Mouse (Mus musculus) hindbrain, embryonic 16.5 days (tissue): ENCODE data around the gene Uqcc2. TPM values are rescaled to one million over a fixed set of nuclear protein-coding genes. Genes with fewer than 3 reads are reported as not detected.

Experiments used
- ATAC-seq: fragments of 200-750 bp; cut with Nextera tagmentation; 2 replicates; pipeline ENCODE4 v1.8.0; 2017; ENCODE audit warnings: moderate TSS enrichment, moderate library complexity
- H3K27ac ChIP-seq: fragments of 300-500 bp; sonication (generic); 2 replicates; pipeline ENCODE4 v1.5.1; 2014; ENCODE audit warnings: low read depth, mild to moderate bottlenecking, control low read depth, low read length, moderate library complexity
- H3K27me3 ChIP-seq: fragments of 300-500 bp; sonication (generic); replicated peaks from 2 replicates; pipeline ENCODE4 v1.6.1; 2014; ENCODE audit warnings: low read length; ENCODE audit not compliant: control insufficient read depth, insufficient read depth
- H3K36me3 ChIP-seq: fragments of 300-500 bp; sonication (generic); 2 replicates; pipeline ENCODE4 v1.6.1; 2014; ENCODE audit warnings: mild to moderate bottlenecking, low read length, moderate library complexity, mixed read lengths; ENCODE audit not compliant: control insufficient read depth, insufficient read depth
- H3K4me1 ChIP-seq: fragments of 300-500 bp; sonication (generic); 2 replicates; pipeline ENCODE4 v1.6.1; 2014; ENCODE audit warnings: low read depth, low read length; ENCODE audit not compliant: control insufficient read depth, insufficient read depth
- H3K4me2 ChIP-seq: fragments of 300-500 bp; sonication (generic); 2 replicates; pipeline ENCODE4 v1.6.1; 2014; ENCODE audit warnings: mild to moderate bottlenecking, low read length, control low read depth, moderate library complexity
- H3K4me3 ChIP-seq: fragments of 300-500 bp; sonication (generic); 2 replicates; pipeline ENCODE4 v1.5.1; 2014; ENCODE audit warnings: mild to moderate bottlenecking, low read length, control low read depth, moderate library complexity
- H3K9ac ChIP-seq: fragments of 300-500 bp; sonication (generic); 2 replicates; pipeline ENCODE4 v1.6.1; 2014; ENCODE audit warnings: low read depth, mild to moderate bottlenecking, control low read depth, low read length, moderate library complexity
- H3K9me3 ChIP-seq: fragments of 300-500 bp; sonication (generic); 2 replicates; pipeline ENCODE4 v1.6.1; 2014; ENCODE audit warnings: mild to moderate bottlenecking, low read length, moderate library complexity; ENCODE audit not compliant: control insufficient read depth
- WGBS: fragments of 180-500 bp; shearing (Covaris S2); extraction: QIAGEN DNeasy Blood & Tissue Kit; methylation state at CpG from one replicate; pipeline ENCODE4 v1.1.7; 2014; 5-methylcytosine and 5-hydroxymethylcytosine counted together
- polyA plus RNA-seq: library from polyadenylated mRNA; unstranded; fragments of >200 nt; fragmentation: Nextera tagmentation; extraction: Ambion mirVana; gene quantifications from 2 replicates; pipeline ENCODE4 v1.2.1, GENCODE M21; 2015

Uqcc2 gene
- polyA plus RNA-seq, 1 experiment from 2014 or later = 396 TPM

GRCm38 (mm10) chr17:27173715-27174114 is 40.0 kb upstream of the Uqcc2 start:
- H3K27ac ChIP-seq = no peak overlapping the region
- WGBS = 72% methylated on average over 3 of the region's 3 CpGs

GRCm38 (mm10) chr17:27172459-27172858 is 38.7 kb upstream of the Uqcc2 start:
- Histone ChIP-seq H3K27ac (no peak overlapping the region), H3K4me2 (no peak overlapping the region), H3K36me3 (no peaks in the 10 kb centered on the region), H3K4me1 (peaks cover 14% of the 10 kb centered on the region), H3K4me3 (no peak overlapping the region), H3K9me3 (no peaks in the 10 kb centered on the region), H3K27me3 (no peaks in the 10 kb centered on the region), H3K9ac (no peak overlapping the region)
- 77% methylated on average over 9 of the region's 9 CpGs for WGBS
- ATAC-seq = no peak

More at GRCm38 (mm10) chr17:27173715-27174114, 40.0 kb upstream of the Uqcc2 start:
- no peak overlapping the region for H3K4me3 ChIP-seq
- no peak overlapping the region for H3K4me2 ChIP-seq
- H3K4me1 ChIP-seq = peaks cover 12% of the 10 kb centered on the region
- H3K9ac ChIP-seq = no peak overlapping the region
- H3K27me3 ChIP-seq = no peaks in the 10 kb centered on the region
- no peaks in the 10 kb centered on the region for H3K36me3 ChIP-seq
- no peak for ATAC-seq
- H3K9me3 ChIP-seq = no peaks in the 10 kb centered on the region

GRCm38 (mm10) chr17:27171121-27171520 is 37.4 kb upstream of the Uqcc2 start:
- no peaks in the 10 kb centered on the region for H3K36me3 ChIP-seq
- ATAC-seq = no peak
- no peaks in the 10 kb centered on the region for H3K27me3 ChIP-seq
- H3K4me2 ChIP-seq = no peak overlapping the region
- H3K27ac ChIP-seq = no peak overlapping the region
- 79% methylated on average over 5 of the region's 5 CpGs for WGBS
- H3K9me3 ChIP-seq = no peaks in the 10 kb centered on the region
- no peak overlapping the region for H3K4me3 ChIP-seq
- no peak overlapping the region for H3K9ac ChIP-seq
- peaks cover 13% of the 10 kb centered on the region for H3K4me1 ChIP-seq

- Histone ChIP-seq H3K4me2 (no peak overlapping the region), H3K27me3 (no peaks in the 10 kb centered on the region), H3K9me3 (no peaks in the 10 kb centered on the region), H3K27ac (no peak overlapping the region), H3K4me3 (no peak overlapping the region), H3K36me3 (no peaks in the 10 kb centered on the region), H3K9ac (no peak overlapping the region), H3K4me1 (peaks cover 3% of the 10 kb centered on the region; the same call in 1 of the 2 replicates)
- WGBS = 76% methylated on average over 11 of the region's 11 CpGs
- no peak for ATAC-seq
Observed at GRCm38 (mm10) chr17:27169952-27170695, 36.4 kb upstream of the Uqcc2 start.

GRCm38 (mm10) chr17:27168569-27168968 is 34.9 kb upstream of the Uqcc2 start:
- no peak overlapping the region for H3K4me3 ChIP-seq
- H3K27ac ChIP-seq = no peak overlapping the region
- no peaks in the 10 kb centered on the region for H3K27me3 ChIP-seq
- no peak overlapping the region for H3K4me2 ChIP-seq
- peaks cover 3% of the 10 kb centered on the region; the same call in 1 of the 2 replicates for H3K4me1 ChIP-seq
- no peaks in the 10 kb centered on the region for H3K36me3 ChIP-seq
- H3K9ac ChIP-seq = no peak overlapping the region
- ATAC-seq = no peak
- WGBS = 97% methylated on average over 4 of the region's 4 CpGs
- H3K9me3 ChIP-seq = no peaks in the 10 kb centered on the region

GRCm38 (mm10) chr17:27167545-27167944 is 33.8 kb upstream of the Uqcc2 start, which contains the start of gene Ip6k3:
Gene Ip6k3, minus strand, starts transcription at chr17:27167795.
- Histone ChIP-seq H3K9me3 (no peaks in the 10 kb centered on the region), H3K4me3 (no peak within 1 kb of the TSS), H3K27me3 (no peaks in the 10 kb centered on the region), H3K9ac (no peak within 1 kb of the TSS), H3K36me3 (no peaks in the 10 kb centered on the region), H3K27ac (no peak within 1 kb of the TSS), H3K4me2 (no peak within 1 kb of the TSS), H3K4me1 (peaks cover 3% of the 10 kb centered on the region; the same call in 1 of the 2 replicates)
- WGBS = 49% methylated on average over 4 of the region's 4 CpGs
- no peak for ATAC-seq

- Histone ChIP-seq H3K4me1 (peaks cover 3% of the 10 kb centered on the region; the same call in 1 of the 2 replicates), H3K9ac (no peak overlapping the region), H3K4me2 (no peak overlapping the region), H3K27me3 (no peaks in the 10 kb centered on the region), H3K36me3 (no peaks in the 10 kb centered on the region), H3K27ac (no peak overlapping the region), H3K9me3 (no peaks in the 10 kb centered on the region), H3K4me3 (no peak overlapping the region)
- 72% methylated on average over 6 of the region's 6 CpGs for WGBS
- ATAC-seq = no peak
Observed at GRCm38 (mm10) chr17:27166901-27167300, 33.2 kb upstream of the Uqcc2 start.

GRCm38 (mm10) chr17:27165054-27165773 is 31.5 kb upstream of the Uqcc2 start:
- H3K9me3 ChIP-seq = no peaks in the 10 kb centered on the region
- ATAC-seq = peak; percentile 72; the same call in 1 of the 2 replicates
- peaks cover 3% of the 10 kb centered on the region; the same call in 1 of the 2 replicates for H3K4me1 ChIP-seq
- H3K9ac ChIP-seq = no peak overlapping the region; the same call in 1 of the 2 replicates
- WGBS = 59% methylated on average over 8 of the region's 8 CpGs
- no peak overlapping the region for H3K4me3 ChIP-seq
- no peaks in the 10 kb centered on the region for H3K27me3 ChIP-seq
- no peak overlapping the region for H3K27ac ChIP-seq
- no peak overlapping the region for H3K4me2 ChIP-seq
- H3K36me3 ChIP-seq = no peaks in the 10 kb centered on the region

GRCm38 (mm10) chr17:27160905-27161304 is 27.2 kb upstream of the Uqcc2 start:
- H3K9me3 ChIP-seq = no peaks in the 10 kb centered on the region
- 79% methylated on average over 4 of the region's 4 CpGs for WGBS
- no peak for ATAC-seq
- no peak overlapping the region for H3K27ac ChIP-seq
- H3K4me3 ChIP-seq = no peak overlapping the region
- no peaks in the 10 kb centered on the region for H3K4me1 ChIP-seq
- H3K9ac ChIP-seq = no peak overlapping the region
- H3K36me3 ChIP-seq = no peaks in the 10 kb centered on the region
- no peak overlapping the region for H3K4me2 ChIP-seq
- no peaks in the 10 kb centered on the region for H3K27me3 ChIP-seq
